Mouse (Mus musculus) frontal cortex, postnatal 36 days (tissue): ENCODE data around the gene Ypel4.
A peak's percentile ranks its signal among the peaks of the same experiment; 100 is the strongest.

Source experiments
- DNase-seq, 2 experiments: peaks; one replicate each; pipeline ENCODE4 v3.0.0; 2022; ENCODE audit warnings: low spot score in 2 of 2

Ypel4 gene

GRCm38 (mm10) chr2:84733579-84734300 is at the start of gene Ypel4:
TSS of gene Ypel4 (plus strand) at chr2:84734058.
- peak; percentile 80 to 81 for DNase-seq

DNA sequence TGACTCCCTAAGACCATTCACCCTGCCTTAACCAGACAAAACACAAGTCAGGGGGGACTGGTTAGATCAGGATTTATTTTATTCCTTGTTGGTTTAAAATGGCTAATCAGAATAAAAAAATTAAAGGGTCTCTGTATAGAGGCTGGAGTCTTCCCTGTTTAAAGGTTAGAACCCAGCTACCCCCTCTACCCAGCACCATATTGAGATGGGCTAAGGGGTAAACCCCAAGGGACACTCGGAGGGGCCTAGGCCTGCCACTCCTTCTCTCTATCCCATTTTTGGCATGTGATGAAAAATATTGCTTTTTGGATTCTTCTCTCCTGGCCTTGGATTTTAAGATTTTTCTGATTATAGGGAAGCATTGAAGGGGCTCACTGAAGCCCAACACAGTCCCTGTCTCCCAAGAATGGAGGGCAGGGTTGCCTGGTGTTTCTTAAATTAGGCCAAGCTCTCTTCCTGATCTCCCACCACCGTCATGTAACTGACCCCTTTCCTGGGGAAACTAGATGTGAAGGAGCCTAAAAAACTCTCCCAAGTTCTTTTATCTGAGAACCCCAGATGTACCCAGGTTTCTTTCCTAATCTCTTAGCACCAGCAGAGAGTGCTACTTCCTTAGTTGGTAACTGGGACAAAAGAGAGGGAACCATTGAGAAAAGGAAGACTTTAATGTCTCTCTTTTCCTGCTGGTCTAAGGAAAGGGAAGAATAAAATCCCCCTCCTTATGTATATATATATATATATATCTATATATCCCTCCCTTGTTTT is 45.6 kb upstream of the Ypel4 start:
- DNase-seq, result no peak

DNA sequence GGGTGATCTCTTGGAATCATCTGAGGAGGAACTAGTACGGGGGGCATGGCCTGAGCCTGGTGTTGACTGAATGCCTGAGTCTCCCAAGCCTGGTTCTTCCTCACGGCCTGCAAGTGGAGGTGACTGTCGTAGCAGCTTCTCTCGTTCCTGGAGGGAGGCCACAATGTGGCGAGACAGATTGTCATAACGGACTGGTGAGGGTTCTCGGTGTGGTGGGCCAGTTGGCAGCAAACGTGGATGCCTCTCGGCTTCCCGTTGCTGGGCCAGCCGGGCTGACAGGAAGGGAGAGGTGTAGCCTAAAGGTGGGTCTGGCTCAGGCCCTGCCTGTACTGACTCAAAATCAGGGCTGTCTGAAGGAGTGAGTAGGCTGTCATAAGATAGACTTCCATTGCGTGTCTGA is 43.8 kb upstream of the Ypel4 start:
- DNase-seq, result no peak

GRCm38 (mm10) chr2:84695007-84695695 is 38.7 kb upstream of the Ypel4 start:
- no peak for DNase-seq

GRCm38 (mm10) chr2:84703497-84703896 is 30.4 kb upstream of the Ypel4 start:
- DNase-seq, result no peak

DNA sequence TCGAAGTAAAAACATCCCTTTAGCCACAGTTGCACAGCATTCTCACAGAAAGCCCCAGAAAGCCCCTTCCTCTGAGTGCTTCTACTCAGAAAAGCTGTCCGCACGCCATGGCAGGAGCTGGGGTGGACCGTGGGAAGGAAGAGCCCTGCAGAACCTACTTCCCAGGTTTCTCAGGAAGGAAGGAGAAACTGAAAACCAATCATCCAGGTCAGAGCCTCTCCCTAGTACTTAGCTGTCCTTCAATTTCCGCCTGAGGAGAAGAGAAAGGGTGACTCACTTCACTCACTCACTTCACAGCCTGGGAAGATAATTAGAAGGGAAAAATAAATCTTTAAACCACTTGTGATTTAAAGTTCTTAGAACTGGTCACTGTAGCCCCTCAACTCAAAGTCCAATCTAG is 29.5 kb upstream of the Ypel4 start:
- no peak for DNase-seq

GRCm38 (mm10) chr2:84705295-84705694 is 28.6 kb upstream of the Ypel4 start:
- no peak for DNase-seq

DNA sequence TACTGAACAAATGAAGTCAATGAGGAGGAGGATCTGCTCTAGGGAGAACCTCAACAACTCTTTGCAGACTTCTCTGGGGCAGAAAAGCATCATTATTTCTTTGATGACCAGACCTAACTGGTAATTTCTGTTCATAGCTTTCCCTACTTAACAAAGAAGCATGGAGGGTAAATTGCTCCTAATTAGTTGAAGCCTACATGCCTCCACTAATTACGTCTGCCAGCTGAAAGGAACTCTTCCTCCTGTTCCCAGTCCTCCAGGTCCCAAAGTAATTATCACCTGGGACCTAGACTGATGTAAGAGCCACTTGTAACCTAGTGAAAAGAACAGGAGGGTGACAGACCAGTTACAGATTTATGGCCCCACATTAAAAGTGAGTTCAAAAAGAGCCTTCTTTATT is 26.3 kb upstream of the Ypel4 start:
- no peak for DNase-seq

- no peak for DNase-seq
These were observed 22.0 kb upstream of the Ypel4 start for GRCm38 (mm10) chr2:84711898-84712297.

DNA sequence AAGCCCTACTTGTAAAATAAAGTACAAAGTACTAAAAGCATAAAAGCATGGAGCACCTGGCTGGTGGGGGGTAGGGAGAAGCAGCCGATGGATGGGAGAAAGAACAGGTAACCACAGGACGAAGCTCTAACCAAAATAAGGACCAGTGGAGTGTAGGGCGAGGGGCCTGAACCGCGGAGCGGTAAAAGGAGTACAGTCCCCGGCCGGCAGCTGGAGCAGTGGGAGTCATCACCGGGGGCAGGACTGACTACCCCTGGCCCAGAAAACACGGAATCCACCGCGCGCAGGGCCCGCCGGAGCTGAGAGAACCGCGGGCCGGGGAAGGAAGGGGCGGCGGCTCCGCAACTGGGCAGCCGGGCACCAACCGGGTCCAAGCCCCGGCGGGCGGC is 19.4 kb upstream of the Ypel4 start:
- peak in 1 of 2 experiments; percentile 38 for DNase-seq

DNA sequence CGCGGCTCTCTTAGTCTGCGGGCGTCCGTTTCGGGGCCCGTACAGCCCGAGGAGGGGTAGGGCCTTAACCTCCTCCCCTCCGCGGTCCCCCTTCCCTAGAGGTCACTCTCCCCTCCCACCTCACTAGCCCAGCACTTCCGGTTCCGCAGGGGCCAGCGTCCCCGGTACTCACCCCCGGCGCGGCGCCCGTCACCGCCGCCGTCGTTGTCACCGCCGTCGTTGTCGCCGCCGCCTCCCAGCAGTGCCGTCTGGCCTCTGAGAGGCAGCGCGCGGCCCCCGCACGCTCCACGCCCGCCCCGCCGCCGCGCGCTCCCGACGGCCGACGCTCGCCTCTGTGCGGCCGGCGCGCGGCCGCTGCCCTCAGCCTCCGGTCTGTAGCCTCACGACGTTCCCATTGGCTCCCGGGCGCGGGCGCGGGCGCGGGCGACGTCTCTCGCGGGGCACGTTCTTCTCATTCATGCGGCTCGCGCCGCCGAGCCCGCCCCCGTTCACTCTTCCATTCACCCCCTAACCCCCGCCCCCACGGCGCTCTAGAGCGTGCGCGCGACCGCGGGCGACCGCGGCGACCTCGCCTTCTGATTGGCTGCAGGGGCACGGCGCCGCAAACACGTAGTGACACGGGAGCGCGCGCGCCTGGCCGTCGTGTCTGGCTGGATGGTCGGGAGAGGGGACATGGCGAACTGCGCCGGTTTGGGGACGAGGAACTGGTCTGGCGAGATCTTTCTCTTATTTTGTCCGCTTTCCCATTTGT is 18.9 kb upstream of the Ypel4 start, which contains the start of gene Zdhhc5:
Gene Zdhhc5, minus strand, starts transcription at position 370 of the 751 bp plus-strand sequence.
- peak; percentile 98 for DNase-seq

- peak; percentile 76 to 77 for DNase-seq
These were observed 18.1 kb upstream of the Ypel4 start for GRCm38 (mm10) chr2:84715562-84716361.

DNA sequence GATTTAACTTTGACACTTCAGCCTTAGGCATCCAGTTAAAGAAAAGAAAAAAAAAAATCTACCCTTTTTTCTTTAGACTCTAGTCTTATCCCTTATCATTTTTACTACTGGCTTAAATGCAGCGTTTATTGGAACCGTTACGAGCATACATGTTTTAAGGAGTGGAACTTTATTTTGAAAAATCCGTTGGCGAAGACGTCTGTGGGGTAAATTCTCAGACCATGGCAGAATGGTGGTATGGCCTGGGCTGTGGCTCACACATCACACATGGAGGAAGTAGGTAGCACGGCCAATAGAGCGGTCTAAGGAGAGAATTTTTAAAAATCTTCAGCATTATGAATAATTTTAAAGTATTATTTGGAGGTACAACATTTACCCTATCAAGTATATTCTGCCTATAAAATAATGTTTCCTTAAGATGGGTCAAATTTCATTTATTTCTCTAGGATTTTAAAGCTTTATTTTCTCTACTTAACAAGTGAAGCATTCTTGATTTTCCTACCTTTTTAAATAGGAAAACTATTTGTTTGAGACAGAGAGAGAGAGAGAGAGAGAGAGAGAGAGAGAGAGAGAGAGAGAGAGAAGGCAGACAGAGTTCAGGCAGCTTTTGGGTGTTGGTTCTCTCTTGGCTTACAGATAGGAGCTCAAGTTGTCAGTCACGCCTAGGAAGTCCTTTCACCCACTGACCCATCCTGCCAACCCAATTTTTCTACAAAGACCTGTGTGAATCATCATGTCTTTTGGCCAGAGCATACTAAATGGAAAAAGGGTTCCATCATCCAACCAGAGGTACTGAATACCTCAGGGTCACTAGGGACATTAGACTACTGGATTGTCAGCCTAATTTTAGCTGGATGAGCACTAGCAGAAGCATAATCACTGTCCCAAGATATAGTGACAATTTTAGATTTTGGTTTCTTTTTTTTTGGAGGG is 17.2 kb upstream of the Ypel4 start:
- DNase-seq, result no peak

DNA sequence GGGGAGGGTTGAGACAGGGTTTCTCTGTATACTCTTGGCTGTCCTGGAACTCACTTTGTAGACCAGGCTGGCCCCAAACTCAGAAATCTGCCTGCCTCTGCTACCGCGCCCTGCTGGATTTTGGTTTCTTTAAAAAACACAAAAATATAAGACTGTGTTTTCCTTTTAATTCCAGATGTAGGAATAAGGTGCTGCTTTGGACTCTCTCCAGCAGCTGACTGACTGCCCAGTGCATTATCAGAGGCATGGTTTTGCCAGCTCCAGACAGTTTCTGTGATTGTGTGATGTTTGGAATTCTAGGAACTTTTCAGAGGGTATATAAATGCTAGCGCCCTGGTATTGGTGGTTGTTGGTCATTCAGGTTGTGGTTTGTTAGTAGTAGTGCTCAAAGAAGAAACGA is 16.5 kb upstream of the Ypel4 start:
- DNase-seq, result no peak

- DNase-seq, result no peak
These were observed 13.1 kb upstream of the Ypel4 start for GRCm38 (mm10) chr2:84720718-84721117.

DNA sequence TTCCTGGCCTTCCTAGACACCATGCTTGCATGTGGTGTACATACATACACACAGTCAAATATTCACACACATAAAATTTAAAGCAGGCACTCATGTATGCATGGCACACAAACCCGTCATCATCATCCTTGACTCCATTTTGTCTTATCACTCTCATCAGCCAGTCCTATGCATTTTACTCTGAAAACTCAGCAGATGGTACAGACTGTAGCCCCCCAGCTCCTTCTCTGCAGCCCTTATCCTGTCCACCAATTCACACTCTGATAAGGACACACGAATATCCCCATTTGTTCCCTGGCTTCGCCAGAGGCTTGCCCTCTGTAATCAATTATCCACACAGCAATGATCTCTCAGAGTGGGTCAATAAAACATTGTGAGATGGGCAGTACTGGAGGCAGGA is 12.7 kb upstream of the Ypel4 start:
- DNase-seq, result no peak

DNA sequence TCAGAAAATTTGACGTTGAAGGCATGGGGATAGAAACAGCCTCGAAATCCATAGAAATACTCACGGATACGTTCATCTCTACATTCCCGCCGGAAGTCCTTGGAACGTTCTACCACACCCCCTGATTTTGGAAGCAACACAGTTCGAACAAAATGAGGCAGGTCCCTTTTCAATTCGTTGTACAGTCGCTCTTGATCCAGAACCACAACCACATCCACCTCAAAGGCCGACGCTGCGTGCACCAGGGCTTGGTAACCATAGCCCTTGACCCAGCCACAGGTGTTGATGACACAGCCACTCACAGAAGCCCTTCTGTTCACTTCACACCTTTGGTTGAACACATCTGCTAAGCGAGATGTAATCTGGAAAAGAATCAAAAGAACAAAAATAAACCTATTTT is 10.0 kb upstream of the Ypel4 start:
- DNase-seq, result no peak

DNA sequence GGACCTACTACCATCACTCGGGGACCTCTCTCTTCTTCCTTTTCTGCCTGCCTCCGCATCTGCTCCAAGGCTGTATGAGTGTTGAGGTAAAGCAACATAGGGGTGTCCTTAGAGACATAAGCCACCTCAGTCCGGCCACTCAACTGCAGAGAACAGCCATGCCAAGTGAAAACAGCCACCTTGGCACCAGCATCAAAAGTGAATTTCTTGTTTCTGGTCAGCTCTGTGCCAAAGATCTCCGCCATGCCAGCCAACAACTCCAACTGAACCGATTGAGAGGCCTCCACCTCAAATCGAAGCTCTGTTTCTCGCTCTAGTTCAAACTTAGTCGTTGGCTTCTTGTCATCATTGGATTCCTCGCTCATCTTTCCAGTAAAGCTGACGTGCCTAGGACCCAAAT is 8.1 kb upstream of the Ypel4 start:
- no peak for DNase-seq

- no peak for DNase-seq
These were observed 7.1 kb upstream of the Ypel4 start for GRCm38 (mm10) chr2:84726716-84727115.
